Mouse (Mus musculus): ENCODE measurements around the gene Fgd3. TPM values are rescaled to one million over a fixed set of nuclear protein-coding genes. Genes with fewer than 3 reads are reported as not detected.

Fgd3 gene
- total and polyA plus RNA-seq, 3 experiments: 8.7 to 16.1 (median 14.5) TPM

DNA sequence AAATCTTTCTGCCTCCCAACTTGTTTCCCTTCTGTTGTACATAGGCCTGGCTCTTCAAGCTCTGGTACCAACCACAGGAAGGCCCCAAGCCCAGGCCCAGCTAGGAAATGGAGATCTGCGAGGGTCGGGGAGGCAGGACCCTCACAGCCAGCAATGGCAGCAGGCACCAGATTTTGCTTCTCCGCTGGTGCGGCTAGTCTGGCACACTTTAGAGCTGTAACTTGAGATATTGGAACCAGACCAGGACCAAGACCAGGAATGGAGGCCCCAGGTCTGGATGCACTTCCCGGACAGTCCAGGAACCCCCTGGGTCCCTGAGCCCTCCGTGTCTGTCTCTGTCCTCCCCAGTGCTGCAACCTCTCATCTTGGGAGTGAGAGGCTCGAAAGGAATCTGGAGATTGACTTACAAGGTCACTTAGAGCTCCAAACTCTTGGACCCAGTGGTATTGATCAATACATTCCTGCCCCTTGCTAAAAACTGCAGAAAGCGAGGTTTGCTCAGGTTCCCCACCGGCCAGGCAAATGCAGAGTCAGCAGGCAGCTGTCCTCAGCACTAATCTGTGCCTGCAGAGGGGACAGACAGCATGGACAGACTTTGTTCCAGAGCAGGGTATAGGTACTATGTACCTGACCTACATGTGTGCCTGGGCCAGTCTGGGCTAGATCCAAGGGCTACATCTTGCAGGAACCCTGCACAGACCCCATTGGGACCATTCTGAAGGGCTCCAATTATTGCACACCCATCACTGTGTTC lies 103.1 kb downstream of the Fgd3 start:
- Histone ChIP-seq H3K27me3 (replicated peaks) (peaks cover 32% of the 10 kb centered on the region), H3K9me3 (replicated peaks; ENCODE audit: low read length) (peaks cover 5% of the 10 kb centered on the region), H3K79me2 (replicated peaks; ENCODE audit: control insufficient read depth, extremely low read depth, insufficient read depth, poor library complexity, severe bottlenecking) (no peaks in the 10 kb centered on the region), H3K4me3 (replicated peaks in 1 of 3; ENCODE audit: low read depth in 2 of 3, low read length in 2 of 3, poor library complexity in 1 of 3) (no peak overlapping the region), H3K4me1 (ENCODE audit: control insufficient read depth in 1 of 2, insufficient read depth in 2 of 2) (peaks cover 0 to 21% of the 10 kb centered on the region in 2 experiments; a peak in 2 of 4 replicates), H3K36me3 (replicated peaks in 1 of 2; ENCODE audit: control insufficient read depth in 1 of 2, insufficient read depth in 1 of 2, low read length in 1 of 2) (no peaks in the 10 kb centered on the region), H3K4me2 (ENCODE audit: insufficient read depth, low read depth, poor library complexity, severe bottlenecking) (peak overlapping the region; percentile 63; the same call in 1 of the 2 replicates), H3K9ac (ENCODE audit: insufficient read depth, low read depth) (no peak overlapping the region), H3K27ac (ENCODE audit: insufficient read depth, low read depth) (no peak overlapping the region)
- no peak for DNase-seq (ENCODE audit: extremely low read depth)
- TF ChIP-seq SMC3 (IDR thresholded peaks at IDR 0.05; ENCODE audit: low read depth, low read length) (no peak), MXI1 (IDR thresholded peaks at IDR 0.05; ENCODE audit: low read depth, low read length) (no peak), E2F4 (IDR thresholded peaks at IDR 0.05; ENCODE audit: insufficient replicate concordance, low read depth, low read length) (no peak), MEF2A (IDR thresholded peaks at IDR 0.05; ENCODE audit: borderline replicate concordance, low read depth, low read length) (no peak), ZC3H11A (IDR thresholded peaks at IDR 0.05; ENCODE audit: low read depth, low read length) (no peak), IRF4 (IDR thresholded peaks at IDR 0.05; ENCODE audit: low read depth, low read length) (no peak), ZNF384 (IDR thresholded peaks at IDR 0.05; ENCODE audit: low read depth, low read length) (no peak), POLR2A (IDR thresholded peaks at IDR 0.05; ENCODE audit: low read depth, low read length) (no peak)
- in situ Hi-C loops (cut with MboI; ENCODE audit: low pct_ligation_motif_present, low pct_unique_long_range_greater_than_20kb, low sequenced_read_pairs) (no loop called here), dilution Hi-C loops (cut with MboI; ENCODE audit: extremely low pct_ligation_motif_present, extremely low pct_unique_long_range_greater_than_20kb, low sequenced_read_pairs) (no loop called here)

DNA sequence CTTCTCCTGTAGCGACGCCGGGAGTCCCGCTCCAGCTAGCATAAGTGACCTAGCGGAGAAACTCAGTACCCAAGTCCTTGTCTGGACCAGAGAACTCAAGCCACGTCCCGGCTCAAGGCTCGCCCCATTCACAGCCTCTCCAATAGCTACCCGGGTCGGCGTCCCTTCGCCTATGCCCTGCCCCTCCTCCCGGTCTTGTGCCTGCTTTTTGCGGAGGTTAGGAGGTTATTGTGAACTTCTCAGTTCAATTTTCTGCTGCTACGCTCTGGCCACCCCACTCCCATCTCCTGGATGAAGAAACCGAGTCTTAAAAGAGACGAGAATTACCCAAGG lies 103.9 kb downstream of the Fgd3 start:
- Histone ChIP-seq H3K27me3 (replicated peaks) (peaks cover 32% of the 10 kb centered on the region), H3K9me3 (replicated peaks; ENCODE audit: low read length) (peaks cover 4% of the 10 kb centered on the region), H3K36me3 (replicated peaks in 1 of 2; ENCODE audit: control insufficient read depth in 1 of 2, insufficient read depth in 1 of 2, low read length in 1 of 2) (no peaks in the 10 kb centered on the region), H3K9ac (ENCODE audit: insufficient read depth, low read depth) (peak overlapping the region; percentile 55), H3K27ac (ENCODE audit: insufficient read depth, low read depth) (no peak overlapping the region), H3K4me2 (ENCODE audit: insufficient read depth, low read depth, poor library complexity, severe bottlenecking) (peak overlapping the region; percentile 63), H3K4me3 (replicated peaks in 1 of 3; ENCODE audit: low read depth in 2 of 3, low read length in 2 of 3, poor library complexity in 1 of 3) (peak overlapping the region; percentile 48 to 85 (median 64)), H3K4me1 (ENCODE audit: control insufficient read depth in 1 of 2, insufficient read depth in 2 of 2) (peaks cover 0 to 21% of the 10 kb centered on the region in 2 experiments; a peak in 2 of 4 replicates), H3K79me2 (replicated peaks; ENCODE audit: control insufficient read depth, extremely low read depth, insufficient read depth, poor library complexity, severe bottlenecking) (no peaks in the 10 kb centered on the region)
- TF ChIP-seq BHLHE40 (IDR thresholded peaks at IDR 0.05; ENCODE audit: low read depth, low read length): 0 out of 2 replicates have a peak, but pooled peaks have one; percentile 23
- 0 out of 2 replicates have a peak, but pooled peaks have one; percentile 20 for TF ChIP-seq IRF4 (IDR thresholded peaks at IDR 0.05; ENCODE audit: low read depth, low read length)
- TF ChIP-seq MXI1 (IDR thresholded peaks at IDR 0.05; ENCODE audit: low read depth, low read length): peak; percentile 40; the same call in 1 of the 2 replicates
- TF ChIP-seq CHD2 (IDR thresholded peaks at IDR 0.05; ENCODE audit: low read length): 0 out of 2 replicates have a peak, but pooled peaks have one; percentile 19
- peak; percentile 69; the same call in 1 of the 2 replicates for TF ChIP-seq NELFE (IDR thresholded peaks at IDR 0.05; ENCODE audit: low read depth, low read length)
- TF ChIP-seq RAD21 (IDR thresholded peaks at IDR 0.05; ENCODE audit: low read depth, low read length): no peak
- no peak for TF ChIP-seq ZNF384 (IDR thresholded peaks at IDR 0.05; ENCODE audit: low read depth, low read length)
- DNase-seq (ENCODE audit: extremely low read depth): no peak
- in situ Hi-C loops (cut with MboI; ENCODE audit: low pct_ligation_motif_present, low pct_unique_long_range_greater_than_20kb, low sequenced_read_pairs) (no loop called here), dilution Hi-C loops (cut with MboI; ENCODE audit: extremely low pct_ligation_motif_present, extremely low pct_unique_long_range_greater_than_20kb, low sequenced_read_pairs) (no loop called here)
